Mouse (Mus musculus): ENCODE data around the gene Gm11492.
A peak's percentile ranks its signal among the peaks of the same experiment; 100 is the strongest.

The Gm11492 gene

DNA sequence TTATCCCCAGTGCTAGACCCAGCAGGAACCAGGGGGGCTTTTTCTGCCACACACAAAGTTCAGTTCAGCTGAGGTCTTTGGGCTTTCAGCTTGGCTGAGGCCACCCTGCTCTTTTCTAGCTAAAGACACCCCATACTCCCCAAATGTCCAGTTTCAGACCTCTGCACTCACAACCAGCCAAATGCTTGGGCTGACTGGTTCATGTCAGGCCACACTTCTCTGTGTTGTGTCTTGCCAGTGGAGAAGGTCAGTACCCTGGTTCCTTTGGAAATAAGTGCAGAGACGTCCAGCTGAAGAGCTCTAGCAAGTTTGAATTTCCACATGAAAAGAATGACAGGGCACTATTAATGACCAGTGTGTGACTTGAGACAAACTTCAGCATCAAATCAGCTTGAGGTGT is 13.3 kb downstream of the Gm11492 start:
- DNase-seq = peak; percentile 60

DNA sequence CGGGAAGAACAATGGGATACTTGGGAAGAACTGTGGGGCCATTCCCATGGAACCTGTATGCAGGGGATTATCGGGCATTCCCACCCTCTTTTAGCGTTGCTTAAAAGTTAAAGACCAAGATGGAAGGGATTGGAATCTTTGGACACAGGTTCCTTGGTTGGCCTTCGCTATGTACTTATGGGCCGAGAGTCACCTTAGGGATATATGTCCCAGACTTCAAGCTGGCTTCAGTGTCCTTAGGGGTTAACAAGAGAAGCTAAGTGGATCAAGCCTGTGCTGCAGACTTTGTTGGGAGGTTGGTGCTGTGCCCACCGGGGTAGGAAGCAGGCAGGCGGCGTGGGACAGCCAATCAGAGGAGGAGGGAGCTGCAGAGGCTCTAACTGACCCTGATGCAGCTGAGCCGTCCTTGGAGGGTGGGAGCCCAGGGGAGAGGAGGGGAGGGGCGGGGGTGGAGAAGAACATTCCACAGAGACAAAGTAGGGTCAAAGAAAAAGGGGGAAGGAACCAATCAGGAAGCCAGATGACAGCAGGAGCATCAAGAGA is 14.2 kb downstream of the Gm11492 start:
- no peak for DNase-seq

DNA sequence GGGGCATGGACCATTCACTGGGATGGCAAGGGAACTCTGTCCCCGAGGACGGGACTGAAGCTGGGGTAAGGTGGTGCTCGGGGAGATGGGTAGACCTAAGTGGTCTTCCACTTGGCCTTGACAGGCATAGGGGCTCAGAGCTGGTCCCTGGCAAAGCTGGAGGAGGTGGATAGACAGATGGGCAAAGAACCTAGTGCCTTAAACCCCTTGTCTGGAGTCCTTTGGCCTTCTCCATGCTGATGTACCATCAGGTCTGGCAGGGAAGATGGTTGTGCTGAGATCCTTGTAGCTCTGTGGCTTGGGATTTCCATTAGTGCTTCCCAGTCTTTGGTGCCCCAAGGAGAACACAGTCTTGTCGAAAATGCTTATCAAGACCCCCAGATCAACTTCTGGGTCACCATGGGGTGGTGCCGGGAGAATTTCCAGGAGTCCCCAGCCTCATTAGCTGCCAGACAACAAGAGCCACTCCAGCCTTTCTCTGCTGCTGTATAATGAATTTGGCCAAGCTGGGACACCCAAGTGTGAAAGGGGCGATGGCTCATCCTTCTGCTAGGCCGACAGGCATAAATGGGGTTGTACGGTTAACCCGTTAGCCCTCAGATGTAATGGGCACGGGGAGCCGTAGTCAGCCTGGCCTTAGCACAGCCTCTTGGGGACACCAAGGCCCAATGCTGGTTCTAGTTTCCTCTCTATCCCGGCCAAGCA is 14.9 kb downstream of the Gm11492 start:
- no peak for DNase-seq

DNA sequence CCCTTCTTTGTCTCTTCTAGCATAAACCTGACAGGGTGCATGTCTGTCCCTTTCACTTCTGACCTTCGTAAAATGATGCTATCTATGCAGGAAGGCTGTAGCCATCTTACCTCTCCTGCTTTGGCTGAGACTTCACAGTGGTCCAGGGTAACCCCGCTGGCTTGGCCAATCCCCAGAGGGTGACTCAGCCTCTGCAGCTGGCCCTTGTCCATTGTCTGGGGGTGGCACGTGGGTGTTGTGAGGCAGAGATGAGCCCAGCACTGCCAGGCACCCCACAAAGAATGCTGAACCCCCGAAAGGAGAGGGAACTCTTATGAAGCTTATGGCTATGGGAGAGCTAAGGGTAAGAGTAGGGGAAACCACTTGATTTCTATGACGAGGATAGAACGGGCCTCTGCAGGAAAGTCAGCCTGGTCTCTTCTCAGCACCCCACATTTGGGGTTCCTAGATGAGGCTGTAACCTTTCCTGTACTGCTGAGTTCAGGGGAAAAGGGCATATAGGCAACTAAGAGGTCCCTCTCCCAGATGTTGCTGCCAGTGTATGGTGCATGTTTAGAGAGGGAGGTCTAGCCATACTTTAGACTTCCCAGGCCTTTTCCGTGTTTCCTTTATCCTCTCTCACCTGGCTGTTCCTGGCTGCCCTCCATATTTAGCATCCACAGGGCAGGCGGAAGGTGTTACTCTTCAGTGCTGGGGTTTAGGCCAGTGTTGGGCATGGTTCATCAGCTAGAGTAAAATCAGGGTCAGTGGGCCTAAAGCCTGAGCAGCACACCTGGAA is 15.7 kb downstream of the Gm11492 start:
- no peak for DNase-seq

DNA sequence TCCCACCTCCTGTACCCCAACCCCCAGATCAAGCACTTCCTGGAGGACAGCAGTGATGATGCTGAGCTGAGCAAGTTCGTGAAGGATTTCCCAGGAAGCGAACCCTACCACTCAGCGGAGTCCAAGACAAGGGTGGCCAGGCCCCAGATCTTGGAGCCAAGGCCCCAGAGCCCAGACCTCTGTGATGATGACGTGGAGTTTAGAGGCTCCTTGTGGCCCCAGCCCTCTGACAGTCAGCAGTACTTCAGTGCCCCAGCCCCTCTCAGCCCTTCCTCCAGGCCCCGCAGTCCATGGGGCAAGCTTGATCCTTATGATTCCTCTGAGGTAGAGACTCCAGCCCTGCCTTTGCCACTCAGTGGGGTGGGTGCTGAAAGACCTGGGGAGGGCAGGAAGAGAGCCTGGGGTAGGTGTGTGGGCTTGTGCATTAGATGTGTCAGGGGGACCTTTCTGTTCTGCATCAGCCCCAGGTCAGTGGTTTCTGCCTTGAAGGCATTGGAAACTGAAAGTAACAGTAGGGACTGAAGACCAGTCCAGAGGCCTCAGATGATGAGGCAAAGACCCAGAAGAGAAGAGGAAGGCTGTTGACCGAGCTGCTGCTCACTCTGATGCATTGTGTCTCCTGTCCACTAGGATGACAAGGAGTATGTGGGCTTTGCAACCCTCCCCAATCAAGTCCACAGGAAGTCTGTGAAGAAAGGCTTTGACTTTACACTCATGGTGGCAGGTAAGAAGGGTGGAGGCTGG is 17.0 kb downstream of the Gm11492 start:
- DNase-seq = no peak

DNA sequence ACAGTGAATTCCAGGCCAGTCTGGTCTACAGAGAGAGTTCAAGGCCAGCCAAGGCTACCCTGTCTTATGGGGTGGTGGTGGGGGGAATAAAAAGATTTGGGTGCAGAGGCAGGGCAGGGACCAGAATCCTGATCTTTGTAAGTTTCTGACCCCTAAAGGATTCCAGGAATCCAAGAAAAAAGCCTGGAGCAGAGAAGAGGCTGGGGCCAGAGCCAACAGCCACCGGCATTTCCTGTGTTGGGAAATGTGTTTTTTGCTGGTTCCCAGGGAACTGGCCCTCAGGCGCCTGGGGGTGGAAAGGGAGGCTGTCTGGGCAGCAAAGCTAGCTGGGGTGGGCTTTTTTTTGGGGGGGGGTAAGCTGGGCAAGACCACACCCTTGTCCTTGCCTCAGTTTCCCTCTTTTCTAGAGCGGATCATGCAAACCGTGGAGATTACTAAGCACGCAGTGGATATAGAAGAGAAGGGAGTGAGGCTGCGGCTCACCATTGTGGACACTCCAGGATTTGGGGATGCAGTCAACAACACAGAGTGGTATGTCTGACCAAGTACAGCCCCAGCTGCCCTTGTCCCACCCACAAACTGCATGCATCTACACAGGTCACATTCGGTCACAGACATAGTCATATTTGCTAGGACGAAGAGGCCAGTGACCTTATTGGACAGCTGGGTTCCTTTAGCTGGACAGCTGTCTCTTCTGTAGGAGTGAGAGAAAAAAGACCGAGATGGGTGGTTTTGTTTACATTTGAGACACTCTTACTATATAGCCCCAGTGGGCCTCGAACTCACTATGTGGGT is 18.5 kb downstream of the Gm11492 start:
- peak; percentile 56 to 68 for DNase-seq

DNA sequence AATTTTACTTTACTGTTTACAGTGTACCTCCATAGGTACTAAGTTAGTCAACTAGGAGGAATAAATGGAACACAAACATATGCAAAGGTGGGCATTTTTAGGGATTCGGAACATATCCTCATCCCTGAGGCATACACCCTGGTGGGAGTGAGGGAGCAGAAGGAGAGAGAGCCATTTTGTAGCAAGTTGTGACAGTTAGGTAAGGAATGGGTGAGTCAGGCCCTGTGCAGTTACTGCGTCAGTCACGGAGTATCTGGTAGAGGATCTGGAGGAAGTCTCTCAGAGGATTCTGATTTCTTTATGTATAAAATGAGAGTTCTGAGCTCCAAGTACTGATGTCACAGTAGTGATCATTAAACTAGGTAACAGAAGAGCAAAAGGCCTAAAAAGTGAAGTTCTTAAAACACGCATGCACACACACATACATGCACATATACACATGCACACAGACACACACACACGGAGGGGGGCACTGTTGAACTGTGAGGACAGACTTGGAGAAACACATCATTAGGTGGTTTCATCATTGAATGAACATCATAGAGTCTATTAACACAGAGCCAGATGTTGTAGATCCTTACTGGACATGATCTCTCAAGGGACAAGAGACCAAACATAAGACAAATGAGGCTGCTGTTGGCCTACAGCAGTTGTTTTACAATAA is 20.9 kb downstream of the Gm11492 start:
- no peak for DNase-seq

DNA sequence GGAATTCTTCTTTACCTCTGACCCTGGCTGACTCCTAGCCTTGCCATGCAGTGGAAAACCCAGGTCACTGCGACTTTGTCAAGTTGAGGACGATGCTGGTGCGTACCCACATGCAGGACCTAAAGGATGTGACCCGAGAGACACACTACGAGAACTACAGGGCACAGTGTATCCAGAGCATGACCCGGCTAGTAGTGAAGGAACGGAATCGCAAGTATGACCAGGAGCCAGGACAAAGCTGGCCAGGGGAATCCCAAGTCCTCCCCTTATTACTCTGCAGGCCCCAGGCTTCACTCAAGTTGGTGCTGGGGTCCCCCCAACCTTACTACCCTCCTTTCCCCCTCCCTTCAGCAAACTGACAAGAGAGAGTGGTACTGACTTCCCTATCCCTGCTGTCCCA is 23.2 kb downstream of the Gm11492 start:
- DNase-seq = no peak

DNA sequence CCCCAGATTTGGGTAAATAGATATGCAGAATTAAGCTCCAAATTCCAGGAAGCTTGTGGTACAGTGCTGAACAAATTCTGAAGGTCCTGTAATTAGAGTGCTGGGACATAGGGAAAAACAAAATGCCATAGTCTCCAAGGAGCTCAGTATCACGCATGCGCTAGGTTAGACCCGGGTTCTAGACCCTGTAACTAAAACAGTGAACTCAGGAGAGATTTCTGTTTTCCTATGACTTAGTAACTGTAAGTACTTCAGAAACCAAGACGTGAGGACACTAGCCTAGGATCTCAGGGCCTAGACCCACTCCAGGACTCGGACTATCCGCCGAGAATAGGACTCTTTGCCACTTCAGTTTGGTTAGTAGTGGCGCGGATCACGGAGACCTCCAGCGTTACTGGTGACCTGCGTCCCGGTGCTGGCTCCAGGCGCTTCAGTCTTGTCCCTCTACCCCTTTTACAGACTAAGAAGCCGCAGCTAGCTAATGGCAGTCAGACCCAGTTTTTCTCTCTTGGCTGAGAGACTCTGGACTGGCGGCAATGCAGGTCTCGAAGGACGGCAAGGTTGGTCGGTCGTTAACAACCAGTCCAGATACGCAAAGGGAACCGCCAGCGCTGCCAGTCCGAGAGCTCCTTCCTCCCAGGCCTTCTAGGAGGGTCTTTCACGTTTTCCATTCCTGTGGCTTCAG is 24.5 kb downstream of the Gm11492 start:
- DNase-seq = peak in 1 of 2 experiments; percentile 48

DNA sequence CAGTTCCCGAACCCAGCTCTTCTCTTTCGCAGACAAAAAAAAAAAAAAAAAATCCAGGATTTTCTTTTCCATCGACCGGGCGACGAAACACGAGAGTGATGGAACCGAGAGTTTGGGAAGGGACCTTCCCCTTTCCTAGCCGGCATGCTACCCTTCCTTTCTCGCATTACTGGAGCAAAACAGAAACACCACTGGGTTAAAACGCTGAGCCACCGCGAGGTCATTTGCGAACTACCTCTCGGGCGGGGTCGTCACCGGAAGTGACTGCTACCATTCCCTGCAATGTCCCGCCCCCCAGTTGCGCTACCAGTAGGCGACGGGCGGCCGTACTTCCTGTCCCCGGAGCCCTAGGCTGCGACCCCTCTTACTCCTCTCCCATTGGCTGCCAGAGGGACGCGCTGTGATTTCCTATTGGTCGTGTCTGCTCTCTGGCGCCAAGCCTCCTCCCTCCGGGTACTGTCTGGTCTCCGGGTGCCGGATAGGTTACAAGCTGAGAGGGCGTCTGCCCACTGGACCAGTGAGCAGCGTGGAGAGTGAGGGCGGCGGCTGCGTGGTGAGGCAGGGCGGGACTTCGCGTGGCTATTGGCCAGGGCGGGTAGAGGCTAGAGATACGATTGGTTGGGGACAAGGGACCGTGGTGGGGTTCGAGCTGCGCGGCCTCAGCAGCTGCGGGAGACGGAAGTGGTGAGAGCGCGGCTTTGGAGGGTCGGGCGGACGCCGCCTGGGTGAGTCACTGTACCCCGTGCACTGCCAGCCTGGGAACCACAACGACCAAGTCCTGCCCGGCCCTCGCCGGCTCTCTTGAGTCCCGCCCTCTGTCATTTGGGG is 25.3 kb downstream of the Gm11492 start, which contains the start of gene Mtmr4:
TSS of gene Mtmr4 (plus strand) at position 637 of the 828 bp plus-strand sequence.
- peak; percentile 100 for DNase-seq

DNA sequence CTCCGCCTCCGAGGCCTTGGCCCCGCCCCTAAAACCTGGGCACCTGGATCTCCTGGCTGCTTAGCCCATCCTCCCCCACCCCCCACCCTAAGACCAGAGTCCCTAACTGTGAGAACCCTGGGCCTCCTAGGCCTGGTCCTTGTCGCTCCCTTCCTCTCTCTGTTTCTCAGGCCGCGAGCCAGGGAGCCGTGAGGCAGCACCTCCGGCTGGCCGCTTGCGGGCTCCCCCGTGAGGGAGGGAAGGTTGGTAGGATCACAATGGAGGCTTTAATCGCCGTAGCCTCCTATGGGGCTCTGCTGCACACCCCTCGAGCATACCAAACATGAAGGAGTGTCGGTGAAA is 25.9 kb downstream of the Gm11492 start:
- no peak for DNase-seq

DNA sequence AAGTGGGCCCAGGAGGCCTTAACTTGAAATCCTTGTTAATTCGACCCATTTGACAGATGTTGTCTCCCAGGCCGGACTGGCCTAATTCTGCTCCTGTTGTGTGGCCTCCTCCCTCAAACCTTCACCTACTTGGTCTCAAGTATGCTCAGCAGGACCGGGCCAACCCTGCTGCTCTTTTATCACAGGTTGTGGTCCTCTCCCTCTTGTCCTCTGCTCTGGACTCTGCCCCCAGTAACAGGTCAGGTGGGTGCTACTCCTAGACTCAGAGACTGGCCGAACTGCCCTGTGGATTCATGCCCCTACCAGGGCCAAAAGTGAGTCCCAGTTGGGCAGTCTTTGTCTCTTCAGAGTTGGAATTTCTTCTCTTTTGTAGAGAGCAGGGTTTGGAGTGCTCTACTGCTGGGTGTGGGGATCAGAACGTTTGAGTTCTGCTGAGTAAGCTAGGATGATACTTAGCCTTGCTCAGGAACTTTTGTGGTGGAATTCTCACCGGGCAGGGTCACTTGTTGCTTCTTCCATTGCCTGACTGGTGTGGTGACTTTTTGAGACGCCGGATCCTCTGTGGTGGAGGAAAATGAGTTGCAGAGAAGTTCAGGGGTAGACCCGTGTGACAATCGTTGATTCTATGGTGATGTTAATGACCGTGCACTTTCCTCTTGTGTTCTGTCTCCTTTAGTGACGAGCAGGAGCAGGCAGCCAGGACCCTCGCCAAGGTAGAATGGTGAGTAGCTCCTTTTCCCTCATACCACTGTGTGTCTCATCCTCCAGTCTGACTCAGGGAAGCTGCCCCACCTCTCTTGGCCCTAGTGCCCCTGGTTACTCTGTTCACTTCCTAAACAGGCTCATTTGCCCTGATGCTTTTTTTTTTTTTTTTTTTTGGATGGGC is 26.5 kb downstream of the Gm11492 start:
- DNase-seq = no peak

GRCm38 (mm10) chr11:87595327-87595841 is 28.9 kb downstream of the Gm11492 start:
- peak; percentile 92 to 95 for DNase-seq

DNA sequence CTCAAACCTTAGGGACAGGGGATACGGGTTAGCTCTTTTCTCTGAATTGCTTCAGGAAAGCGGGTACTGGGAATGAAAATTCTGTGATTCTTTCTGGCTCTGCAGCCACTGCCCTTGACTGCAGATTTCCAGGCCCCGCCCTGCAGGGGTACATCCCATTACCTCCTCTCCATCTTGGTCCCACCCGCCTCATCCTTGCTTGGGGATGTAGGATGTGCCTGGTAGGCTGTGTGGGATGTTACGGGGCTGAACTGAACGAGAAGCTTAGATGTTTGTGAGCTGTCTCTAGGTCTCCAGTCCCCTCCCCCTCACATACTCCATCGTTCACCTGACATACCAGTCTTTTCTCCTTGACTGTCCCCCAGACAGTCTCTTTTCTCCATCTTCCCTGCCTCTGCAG is 29.5 kb downstream of the Gm11492 start:
- DNase-seq = no peak

GRCm38 (mm10) chr11:87596492-87596891 is 30.0 kb downstream of the Gm11492 start:
- no peak for DNase-seq

GRCm38 (mm10) chr11:87597061-87597460 is 30.6 kb downstream of the Gm11492 start:
- no peak for DNase-seq

- DNase-seq = peak; percentile 57 to 59
Measured at GRCm38 (mm10) chr11:87599395-87600089, 33.1 kb downstream of the Gm11492 start.

DNA sequence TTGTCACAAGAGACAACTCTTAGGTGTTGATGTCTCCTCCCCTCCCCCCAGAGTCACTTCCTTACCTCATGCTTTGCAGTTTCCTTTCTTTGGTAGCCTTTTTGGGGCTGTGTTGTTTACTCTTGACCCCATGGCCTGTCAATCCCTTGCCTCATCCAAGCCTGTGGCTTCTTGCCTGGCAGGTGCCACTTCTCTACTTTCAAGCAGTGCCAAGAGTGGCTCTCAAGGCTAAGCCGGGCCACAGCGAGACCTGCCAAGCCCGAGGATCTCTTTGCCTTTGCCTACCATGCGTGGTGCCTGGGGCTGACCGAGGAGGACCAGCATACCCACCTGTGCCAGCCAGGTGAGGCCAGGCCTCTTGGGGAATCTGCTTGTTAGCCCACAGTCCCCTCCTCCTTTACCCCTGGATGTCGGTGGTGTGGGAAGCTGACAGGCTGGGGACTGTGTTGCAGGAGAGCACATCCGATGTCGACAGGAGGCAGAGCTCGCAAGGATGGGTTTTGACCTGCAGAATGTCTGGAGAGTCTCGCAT is 33.9 kb downstream of the Gm11492 start:
- peak; percentile 41 to 63 for DNase-seq

All from lung, adult 18-20 months (tissue).